Mouse (Mus musculus): ENCODE measurements around the gene Gucy1b2. TPM values are rescaled to one million over a fixed set of nuclear protein-coding genes. Genes with fewer than 3 reads are reported as not detected.
A peak's percentile ranks its signal among the peaks of the same experiment; 100 is the strongest.

The Gucy1b2 gene
- polyA plus RNA-seq, 1 experiment from 2014 or later = 0.58 TPM

DNA sequence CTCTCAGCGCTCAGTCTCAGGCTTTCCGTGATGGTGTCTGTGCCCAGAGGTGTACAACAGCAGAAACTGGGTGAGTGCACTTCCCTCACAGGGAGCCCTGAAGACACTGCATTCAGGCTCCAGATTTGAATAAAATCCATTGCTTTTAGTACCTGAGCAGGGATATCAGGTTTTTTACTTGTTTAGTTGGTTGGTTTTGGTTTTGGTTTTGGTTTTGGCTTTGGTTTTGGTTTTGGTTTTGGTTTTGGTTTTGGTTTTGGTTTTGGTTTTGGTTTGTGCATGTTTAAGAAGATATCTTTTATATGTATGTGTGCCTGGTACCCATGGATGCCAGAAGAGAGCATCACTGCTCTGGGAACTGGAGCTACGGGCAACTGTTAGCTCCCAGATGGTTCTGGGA is 105.2 kb downstream of the Gucy1b2 start:
- WGBS = 92% methylated on average over 3 of the region's 3 CpGs
- no peak for ATAC-seq (ENCODE audit: low FRiP score)
- Histone ChIP-seq H3K27ac (no peak overlapping the region), H3K4me2 (no peak overlapping the region), H3K9ac (no peak overlapping the region), H3K4me1 (replicated peaks) (peaks cover 13% of the 10 kb centered on the region; the same call in 1 of the 2 replicates), H3K4me3 (no peak overlapping the region), H3K9me3 (no peaks in the 10 kb centered on the region), H3K36me3 (peaks cover 3% of the 10 kb centered on the region; the same call in 1 of the 2 replicates), H3K27me3 (no peaks in the 10 kb centered on the region)

DNA sequence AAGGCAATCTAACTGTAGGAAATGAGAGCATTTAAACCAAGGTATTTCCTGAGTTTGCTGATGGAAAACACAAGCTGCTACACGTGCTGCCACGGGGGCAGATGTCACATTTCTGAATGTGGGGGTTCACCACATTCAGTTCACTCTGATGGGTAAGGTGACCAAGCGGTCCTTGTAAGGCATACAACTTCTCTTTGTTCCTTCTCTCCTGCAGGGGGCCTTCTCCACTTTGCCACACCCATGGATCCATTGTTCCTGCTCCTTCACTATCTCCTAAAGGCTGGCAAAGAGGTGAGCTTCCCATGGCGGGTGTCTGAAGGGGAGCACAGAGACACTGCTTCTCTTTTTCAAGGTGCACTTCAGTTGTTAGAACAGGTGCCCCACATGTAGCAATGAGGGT is 105.9 kb downstream of the Gucy1b2 start:
- H3K4me1 ChIP-seq (replicated peaks) = peaks cover 13% of the 10 kb centered on the region; the same call in 1 of the 2 replicates
- H3K27me3 ChIP-seq = no peaks in the 10 kb centered on the region
- no peak overlapping the region for H3K27ac ChIP-seq
- peaks cover 3% of the 10 kb centered on the region; the same call in 1 of the 2 replicates for H3K36me3 ChIP-seq
- H3K9me3 ChIP-seq = no peaks in the 10 kb centered on the region
- 77% methylated on average over 4 of the region's 4 CpGs for WGBS
- H3K4me2 ChIP-seq = no peak overlapping the region
- no peak overlapping the region for H3K9ac ChIP-seq
- ATAC-seq (ENCODE audit: low FRiP score) = no peak
- H3K4me3 ChIP-seq = no peak overlapping the region

GRCm38 (mm10) chr14:62349786-62350185 is 106.3 kb downstream of the Gucy1b2 start:
- no peaks in the 10 kb centered on the region for H3K9me3 ChIP-seq
- H3K27ac ChIP-seq = no peak overlapping the region
- 79% methylated on average over 5 of the region's 5 CpGs for WGBS
- no peak overlapping the region for H3K9ac ChIP-seq
- no peak overlapping the region for H3K4me2 ChIP-seq
- H3K4me1 ChIP-seq (replicated peaks) = peaks cover 13% of the 10 kb centered on the region; the same call in 1 of the 2 replicates
- peaks cover 3% of the 10 kb centered on the region; the same call in 1 of the 2 replicates for H3K36me3 ChIP-seq
- no peak for ATAC-seq (ENCODE audit: low FRiP score)
- no peak overlapping the region for H3K4me3 ChIP-seq
- H3K27me3 ChIP-seq = no peaks in the 10 kb centered on the region

- Histone ChIP-seq H3K27ac (no peak overlapping the region), H3K9me3 (no peaks in the 10 kb centered on the region), H3K27me3 (no peaks in the 10 kb centered on the region), H3K4me1 (replicated peaks) (peaks cover 22% of the 10 kb centered on the region; the same call in 1 of the 2 replicates), H3K9ac (peak overlapping the region; percentile 24; the same call in 1 of the 2 replicates), H3K36me3 (no peaks in the 10 kb centered on the region; the same call in 1 of the 2 replicates), H3K4me3 (no peak overlapping the region), H3K4me2 (no peak overlapping the region)
- no peak for ATAC-seq (ENCODE audit: low FRiP score)
- WGBS = 78% methylated on average over 7 of the region's 7 CpGs
These were observed 109.0 kb downstream of the Gucy1b2 start for GRCm38 (mm10) chr14:62347103-62347502.

DNA sequence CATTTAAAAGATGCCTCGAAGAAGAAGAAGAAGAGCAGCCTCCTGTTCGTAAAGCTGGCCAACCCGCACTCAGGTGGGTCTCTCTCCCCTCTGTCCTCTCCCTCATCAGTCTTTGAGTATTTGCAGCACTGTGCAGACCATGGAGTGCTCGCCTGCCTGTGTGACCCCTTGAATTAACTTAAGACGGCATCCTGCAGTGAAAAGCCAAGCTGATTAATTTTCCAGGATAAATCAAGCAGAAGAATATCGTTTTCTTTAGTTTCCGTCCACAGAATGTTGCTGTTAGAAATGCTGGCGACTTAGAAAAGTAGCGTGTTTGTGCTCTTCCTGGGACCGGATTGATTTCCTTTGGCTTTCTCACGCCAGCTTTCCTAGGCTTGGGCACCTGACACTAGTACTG is 109.5 kb downstream of the Gucy1b2 start:
- Histone ChIP-seq H3K4me1 (replicated peaks) (peaks cover 22% of the 10 kb centered on the region; the same call in 1 of the 2 replicates), H3K9me3 (no peaks in the 10 kb centered on the region), H3K27me3 (no peaks in the 10 kb centered on the region), H3K27ac (no peak overlapping the region), H3K4me2 (no peak overlapping the region), H3K36me3 (no peaks in the 10 kb centered on the region; the same call in 1 of the 2 replicates), H3K4me3 (no peak overlapping the region), H3K9ac (no peak overlapping the region)
- ATAC-seq (ENCODE audit: low FRiP score) = no peak
- WGBS = 60% methylated on average over 11 of the region's 11 CpGs

Other genes starting within 250 kb of the Gucy1b2 start
- gene Rnaseh2b, start 163.7 kb downstream of the Gucy1b2 start, polyA plus RNA-seq (2015; fragmentation: Nextera tagmentation; extraction: Ambion mirVana) = 31.7 and 37.0 TPM in 2 replicates
- gene Dleu7, start 163.2 kb downstream of the Gucy1b2 start, polyA plus RNA-seq (2015; fragmentation: Nextera tagmentation; extraction: Ambion mirVana) = 6.0 and 7.0 TPM in 2 replicates
- 33.2 and 34.4 TPM in 2 replicates for gene Fam124a, start 99.4 kb upstream of the Gucy1b2 start, polyA plus RNA-seq (2015; fragmentation: Nextera tagmentation; extraction: Ambion mirVana)
- gene Gm4131, start 110.6 kb upstream of the Gucy1b2 start, polyA plus RNA-seq (2015; fragmentation: Nextera tagmentation; extraction: Ambion mirVana) = 0.23 and 0.30 TPM in 2 replicates
- not detected in 2 replicates for gene Serpine3, start 207.4 kb upstream of the Gucy1b2 start, polyA plus RNA-seq (2015; fragmentation: Nextera tagmentation; extraction: Ambion mirVana)

Data from hindbrain, embryonic 13.5 days (tissue).